Mouse (Mus musculus): Measurements from ENCODE around the gene Ppp1r26.

Gene Ppp1r26

DNA sequence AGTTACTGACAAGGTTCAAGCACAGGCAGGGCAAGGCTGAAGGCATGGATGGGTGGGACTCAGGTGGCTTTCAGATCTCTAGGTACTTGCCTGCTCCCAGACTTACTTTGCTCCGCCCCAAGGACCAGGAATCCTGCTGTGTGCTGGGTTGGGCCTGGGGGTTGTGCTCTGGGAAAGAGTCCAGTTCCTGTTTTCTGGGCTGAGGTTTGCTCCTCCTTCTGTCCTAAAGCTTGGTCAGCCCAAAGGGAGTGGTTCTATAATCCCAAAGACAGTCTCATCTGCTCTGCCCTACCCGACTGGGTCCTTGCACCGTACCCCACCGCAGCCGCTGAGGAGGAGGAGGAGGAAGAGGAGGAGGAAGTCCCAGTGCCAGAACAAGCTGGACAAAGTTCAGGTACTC lies 50.1 kb downstream of the Ppp1r26 start, which contains the start of gene Gbgt1:
TSS of gene Gbgt1 (plus strand) at position 221 of the 400 bp plus-strand sequence.
- peak; percentile 16 to 20 for DNase-seq (ENCODE audit: low spot score in 2 of 2)

DNA sequence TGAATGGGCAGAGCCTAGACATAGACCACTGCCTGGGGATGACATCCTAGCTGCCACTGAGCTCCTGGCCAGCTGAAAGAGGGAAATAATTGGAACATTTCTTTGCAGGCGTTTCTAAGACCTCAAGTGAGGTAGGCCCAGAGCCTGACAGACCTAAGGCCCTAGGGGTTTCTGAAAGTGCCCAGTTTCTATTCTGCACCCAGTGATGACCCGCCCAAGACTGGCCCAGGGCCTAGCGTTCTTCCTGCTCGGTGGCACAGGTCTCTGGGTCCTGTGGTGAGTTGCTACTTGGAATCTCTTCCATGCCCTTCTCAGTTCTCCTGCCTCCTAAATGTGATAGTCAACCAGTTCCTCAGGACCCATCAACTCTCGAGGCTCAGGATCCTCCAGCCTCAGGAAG lies 51.0 kb downstream of the Ppp1r26 start:
- peak; percentile 4 to 14 for DNase-seq (ENCODE audit: low spot score in 2 of 2)

DNA sequence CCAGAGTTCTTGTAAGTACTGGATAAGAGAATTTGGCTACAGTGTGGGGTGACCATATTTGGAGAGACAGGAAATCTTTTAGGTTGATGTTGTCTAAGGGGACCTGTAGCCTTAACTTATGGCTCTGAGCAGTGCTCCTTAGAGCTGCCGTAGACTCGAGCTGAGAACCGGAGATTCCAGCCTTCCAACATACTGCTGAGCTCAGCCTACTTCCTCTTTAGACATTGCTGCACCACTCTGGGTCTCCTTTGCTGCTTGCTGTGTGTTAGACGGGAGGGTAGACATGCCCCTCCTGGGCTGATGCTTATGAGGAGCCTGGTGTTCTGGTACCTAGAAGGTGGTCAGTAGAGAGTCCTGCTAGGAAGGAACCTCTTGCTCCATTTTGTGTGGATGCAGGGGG lies 51.8 kb downstream of the Ppp1r26 start:
- peak; percentile 15 to 19 for DNase-seq (ENCODE audit: low spot score in 2 of 2)

DNA sequence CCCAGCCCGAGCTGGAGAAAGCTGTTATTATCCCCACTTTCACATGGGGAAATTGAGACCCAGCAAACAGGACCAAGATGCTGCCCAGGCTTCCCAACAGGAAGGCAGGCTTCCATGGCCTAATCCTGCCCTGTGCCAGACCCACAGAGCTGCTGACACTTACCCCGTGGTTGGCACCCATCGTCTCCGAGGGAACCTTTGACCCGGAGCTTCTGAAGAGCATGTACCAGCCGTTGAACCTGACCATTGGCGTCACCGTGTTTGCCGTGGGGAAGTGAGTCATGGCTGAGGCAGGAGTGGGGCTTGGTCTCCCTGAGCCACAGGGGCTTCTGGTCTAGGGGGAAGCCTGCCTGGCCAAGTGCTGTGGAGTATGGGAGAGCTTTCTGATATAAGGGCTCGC lies 56.4 kb downstream of the Ppp1r26 start:
- peak in 1 of 2 experiments; percentile 16 for DNase-seq (ENCODE audit: low spot score in 2 of 2)

DNA sequence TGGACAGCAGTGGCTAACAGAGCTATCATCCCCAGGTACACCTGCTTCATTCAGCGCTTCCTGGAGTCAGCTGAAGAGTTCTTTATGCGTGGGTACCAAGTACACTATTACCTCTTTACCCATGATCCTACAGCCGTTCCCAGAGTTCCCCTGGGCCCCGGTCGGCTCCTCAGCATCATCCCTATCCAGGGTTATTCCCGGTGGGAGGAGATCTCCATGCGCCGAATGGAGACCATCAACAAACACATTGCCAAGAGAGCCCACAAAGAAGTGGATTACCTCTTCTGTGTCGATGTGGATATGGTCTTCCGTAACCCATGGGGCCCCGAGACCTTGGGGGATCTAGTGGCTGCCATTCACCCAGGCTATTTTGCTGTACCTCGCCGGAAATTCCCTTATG lies 58.1 kb downstream of the Ppp1r26 start:
- DNase-seq (ENCODE audit: low spot score in 2 of 2): peak; percentile 7 to 10

All from right cerebral cortex, postnatal 10 days (tissue).